Mouse (Mus musculus) effector memory CD4-positive, alpha-beta T cell, adult 5 months (primary cell): ENCODE measurements around the gene Vav3. TPM values are rescaled to one million over a fixed set of nuclear protein-coding genes. Genes with fewer than 3 reads are reported as not detected.

Experiments
- polyA plus RNA-seq: library from polyadenylated mRNA; unstranded; fragments of 100-300 nt; shearing (Covaris generic); gene quantifications from one replicate; pipeline ENCODE4 v1.2.1, GENCODE M21; 2017

Gene Vav3
- polyA plus RNA-seq = 27.4 TPM

DNA sequence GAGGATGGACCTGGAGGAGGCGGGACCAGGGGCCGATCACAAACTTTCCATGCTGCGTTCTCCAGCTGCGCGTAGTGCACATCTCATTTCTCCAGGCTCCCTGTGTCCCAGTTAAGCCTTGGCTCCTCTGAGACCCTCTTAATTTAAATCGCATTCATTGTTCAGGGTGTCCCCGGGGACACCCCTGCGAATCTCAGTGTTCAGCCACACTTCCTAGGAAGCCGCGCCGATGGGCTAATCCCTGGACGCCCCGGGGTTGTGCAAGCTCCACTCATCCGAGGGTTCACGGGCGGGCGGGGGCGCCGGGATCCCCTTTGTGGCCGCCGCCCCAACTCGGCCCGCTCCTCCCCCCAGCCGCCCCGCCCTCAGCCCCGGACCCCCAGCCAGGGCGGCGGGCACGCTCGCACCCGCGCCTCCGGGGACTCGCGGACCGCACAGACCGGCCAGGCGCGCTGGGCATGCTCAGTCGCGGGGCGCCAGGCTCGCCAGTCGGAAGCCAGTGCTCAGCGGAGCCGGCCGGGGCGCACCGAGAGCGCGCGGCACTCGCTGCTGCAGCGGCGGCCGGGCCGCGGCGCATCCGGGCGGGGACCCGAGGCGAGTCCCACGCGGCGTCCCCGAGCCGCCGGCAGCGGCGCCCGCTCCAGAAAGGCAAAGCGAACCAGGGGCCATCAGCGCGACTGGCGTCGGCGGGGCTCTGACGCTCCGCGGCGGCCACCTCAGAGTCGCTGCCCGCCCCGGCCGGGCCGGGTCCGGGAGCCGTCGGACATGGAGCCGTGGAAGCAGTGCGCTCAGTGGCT lies at the start of gene Vav3:
Vav3 (plus strand) TSS at position 380 of the 797 bp plus-strand sequence.

Other genes starting within 250 kb of the Vav3 start
- gene Slc25a24, start 217.5 kb upstream of the Vav3 start, polyA plus RNA-seq = 21.2 TPM